Mouse (Mus musculus) megakaryocyte, adult 5-6 weeks (primary cell): Measurements from ENCODE around the gene Taf6. TPM values are rescaled to one million over a fixed set of nuclear protein-coding genes. Genes with fewer than 3 reads are reported as not detected.
"Not testable (repeated sequence)": the region's sequence is repeated elsewhere in the genome, so short reads cannot be mapped to it uniquely, and the experiment has no call there.

Experiments used
- ATAC-seq: 2 replicates; pipeline ENCODE4 v1.8.0; 2016; ENCODE audit warnings: mild to moderate bottlenecking, inconsistent platforms; ENCODE audit not compliant: poor library complexity, severe bottlenecking
- total RNA-seq, 2 experiments: library from RNA; stranded (forward) in 1 of 2; stranded (reverse) in 1 of 2; fragments of 153-499, 151-499 nt in 1 of 2; fragments of 221-1000, 200-1000 nt in 1 of 2; gene quantifications; 2 replicates each; pipeline versions ENCODE4 v1.2.3 to v1.2.4; 2015 to 2017

Gene Taf6
- 23.4 and 25.6 TPM in 2 replicates for total RNA-seq (2015)
- 28.5 and 41.1 TPM in 2 replicates for total RNA-seq (2017)

GRCm38 (mm10) chr5:138186950-138187638 lies at the start of gene Taf6, which contains the start of gene Cnpy4:
Gene Taf6 (minus strand): TSS chr5:138187451.
Gene Cnpy4 (plus strand): TSS chr5:138187485.
- ATAC-seq: peak; percentile 85

GRCm38 (mm10) chr5:138234224-138234623 lies 47.0 kb upstream of the Taf6 start:
- no peak for ATAC-seq

GRCm38 (mm10) chr5:138233778-138234177 lies 46.5 kb upstream of the Taf6 start:
- ATAC-seq: no peak

GRCm38 (mm10) chr5:138229511-138229910 lies 42.3 kb upstream of the Taf6 start:
- ATAC-seq: peak; percentile 63

GRCm38 (mm10) chr5:138228026-138228425 lies 40.8 kb upstream of the Taf6 start:
- ATAC-seq: peak; percentile 51

DNA sequence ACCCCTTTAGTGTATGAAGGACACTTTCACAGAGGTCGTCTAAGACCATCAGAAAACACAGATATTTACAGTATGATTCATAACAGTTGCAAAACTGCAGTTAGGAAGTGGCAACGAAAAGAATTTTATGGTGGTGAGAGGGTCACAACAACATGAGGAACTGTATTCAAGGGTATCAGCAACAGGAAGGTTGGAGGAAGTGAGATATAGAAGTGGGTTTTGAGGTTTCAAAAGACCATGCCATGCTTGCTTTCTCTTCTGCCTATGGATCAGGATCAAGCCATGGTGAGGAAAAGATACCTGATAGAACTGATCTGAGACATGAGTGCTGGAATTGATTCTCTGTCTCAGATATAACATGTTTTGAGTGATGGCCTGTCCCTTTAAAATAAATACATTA lies 40.1 kb upstream of the Taf6 start:
- ATAC-seq: peak; percentile 88

- no peak for ATAC-seq
Observed at GRCm38 (mm10) chr5:138226491-138226890, 39.2 kb upstream of the Taf6 start.

DNA sequence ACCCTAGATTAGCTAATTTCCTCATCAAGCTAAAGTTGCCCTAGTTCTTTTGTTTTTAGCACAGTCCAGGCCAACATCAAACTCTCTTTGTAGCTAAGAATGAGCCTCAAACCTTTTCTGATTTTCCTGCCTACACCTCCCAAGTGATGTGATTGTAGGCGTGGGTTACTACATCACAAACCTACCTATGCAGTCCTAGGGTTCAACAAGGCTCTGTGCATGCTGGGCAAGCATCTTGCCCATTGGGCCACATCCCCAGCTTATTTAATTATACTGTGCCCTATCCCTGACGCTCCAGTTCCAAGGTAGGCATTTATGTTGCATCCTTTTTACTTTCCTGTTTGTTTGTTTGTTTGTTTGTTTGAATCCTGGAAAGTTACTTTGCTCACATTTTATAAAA lies 38.4 kb upstream of the Taf6 start, which contains the start of gene Nxpe5:
Gene Nxpe5, plus strand, starts transcription at position 199 of the 400 bp plus-strand sequence.
- no peak for ATAC-seq

- ATAC-seq: no peak
Observed at GRCm38 (mm10) chr5:138223287-138223686, 36.0 kb upstream of the Taf6 start.

DNA sequence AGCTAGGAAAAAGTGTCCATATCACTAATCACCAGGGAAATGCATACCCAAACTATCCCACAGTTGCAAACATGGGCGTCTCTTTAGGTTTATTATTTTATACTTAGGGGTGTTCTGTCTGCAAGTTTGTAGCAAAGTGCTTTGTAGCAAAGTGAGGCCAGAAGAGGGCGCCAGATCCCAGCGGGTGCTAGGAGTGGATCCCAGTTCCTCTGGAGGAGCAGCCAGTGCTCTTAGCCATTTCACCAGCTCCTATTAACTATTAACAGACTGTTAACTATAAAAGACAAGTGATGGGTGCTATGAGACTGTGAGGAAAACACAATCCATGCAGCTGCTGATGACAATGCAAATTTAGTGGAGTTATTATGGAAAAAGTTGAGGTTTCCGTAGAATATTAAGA lies 34.9 kb upstream of the Taf6 start:
- peak; percentile 96 for ATAC-seq

DNA sequence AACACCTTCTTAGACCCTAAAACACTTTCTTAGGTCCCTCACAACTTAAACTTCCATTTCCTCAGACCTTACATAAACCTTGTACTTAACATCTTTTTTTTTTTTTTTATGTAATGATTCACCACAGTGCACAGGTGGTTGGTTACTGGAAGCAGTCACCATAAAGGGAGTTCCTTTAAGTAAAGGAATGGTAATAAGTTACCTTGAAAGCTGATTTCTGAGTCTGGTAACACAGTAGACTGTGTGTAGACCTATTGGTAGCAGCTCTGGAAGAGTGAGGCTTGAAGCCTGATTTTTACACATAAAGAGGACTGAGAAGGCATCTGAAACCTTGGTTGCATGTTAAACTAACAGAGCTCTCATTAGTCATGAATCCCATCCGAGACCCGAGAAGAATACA lies 32.6 kb upstream of the Taf6 start:
- ATAC-seq: no peak

GRCm38 (mm10) chr5:138216632-138217031 lies 29.4 kb upstream of the Taf6 start:
- ATAC-seq: not testable (repeated sequence)

GRCm38 (mm10) chr5:138207873-138208272 lies 20.6 kb upstream of the Taf6 start:
- ATAC-seq: no peak

DNA sequence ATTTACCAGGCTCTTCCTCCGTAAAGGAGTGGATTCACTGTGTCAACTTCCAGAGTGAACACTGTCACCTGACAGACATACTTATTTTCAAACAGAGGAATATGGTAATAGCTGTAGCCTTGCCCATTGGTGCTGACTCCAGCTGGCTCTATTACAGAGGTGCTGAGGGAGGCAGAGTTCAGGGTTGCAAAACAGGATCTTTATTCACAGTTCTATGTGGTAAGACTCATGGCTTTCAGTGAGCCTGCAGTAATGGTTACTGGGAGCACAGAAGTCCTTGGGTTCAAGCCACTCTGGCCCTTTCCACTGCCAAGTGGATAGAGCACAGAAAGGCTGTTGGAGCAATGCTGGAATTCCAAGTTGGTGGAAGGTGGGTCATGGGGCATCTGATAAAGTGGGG lies 20.0 kb upstream of the Taf6 start:
- peak; percentile 80 for ATAC-seq

- ATAC-seq: no peak
Observed at GRCm38 (mm10) chr5:138202086-138202485, 14.8 kb upstream of the Taf6 start.

DNA sequence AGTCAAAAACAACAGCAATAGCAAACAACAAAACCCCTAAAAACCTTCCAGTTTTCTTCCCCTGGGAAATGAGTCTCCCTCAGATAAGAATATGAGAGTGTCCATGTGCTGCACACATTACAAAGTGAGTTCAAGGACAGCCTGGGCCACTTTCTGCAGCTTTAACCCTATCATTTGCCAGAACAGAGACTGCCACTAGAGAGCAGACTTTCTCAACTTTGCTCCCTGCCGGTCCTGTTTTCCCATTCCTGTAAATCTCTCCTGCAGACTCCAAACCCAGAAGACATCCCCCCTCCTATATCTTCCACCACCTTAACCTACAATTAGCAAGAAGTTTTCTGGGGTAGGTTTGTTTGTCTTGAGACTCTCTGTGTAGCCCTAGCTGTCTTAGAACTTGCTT lies 12.3 kb upstream of the Taf6 start:
- no peak for ATAC-seq

DNA sequence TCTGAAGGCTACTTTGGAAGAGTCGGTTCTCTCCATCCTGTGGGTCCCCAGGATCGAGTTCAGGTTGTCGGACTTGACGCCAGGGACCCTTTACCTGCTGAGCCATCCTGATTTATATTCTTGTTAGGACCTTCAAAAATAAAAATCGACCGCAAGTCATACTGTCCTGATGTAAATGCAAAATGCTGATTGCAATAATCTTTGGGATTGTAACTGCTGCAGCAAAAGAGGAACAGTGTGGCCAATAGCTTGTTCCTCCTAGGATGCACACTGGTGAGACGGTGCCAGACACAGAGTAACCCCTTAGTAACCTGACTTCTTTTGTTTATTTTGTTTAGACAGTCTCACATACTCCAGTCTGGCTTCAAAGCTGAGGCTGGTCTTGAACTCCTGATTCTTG lies 8.2 kb upstream of the Taf6 start:
- ATAC-seq: peak; percentile 54

DNA sequence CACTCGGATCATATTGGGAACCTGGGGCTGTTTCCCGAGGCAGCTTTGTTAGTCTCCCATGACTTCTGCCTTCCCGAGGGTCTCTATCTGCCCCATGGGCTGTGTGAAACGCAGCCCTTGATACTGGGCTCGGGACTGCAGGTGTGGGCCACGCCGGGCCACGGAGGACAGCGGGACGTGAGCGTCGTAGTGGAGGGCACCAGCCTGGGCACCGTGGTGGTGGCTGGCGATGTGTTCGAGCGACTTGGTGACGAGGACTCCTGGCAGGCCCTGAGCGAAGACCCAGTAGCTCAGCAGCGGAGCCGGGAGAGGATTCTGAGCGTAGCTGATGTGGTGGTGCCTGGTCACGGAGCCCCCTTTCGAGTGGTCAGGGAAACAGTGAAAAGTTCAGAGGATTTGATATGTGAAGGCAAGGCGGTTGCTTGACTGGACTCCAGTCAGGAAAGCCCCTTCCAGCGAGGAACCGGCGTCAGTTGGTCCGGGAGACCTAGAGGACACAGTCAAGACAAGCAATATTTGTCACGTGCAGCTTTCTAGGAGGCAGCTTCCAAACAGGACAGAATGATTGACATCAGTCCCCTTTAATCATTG lies 7.6 kb upstream of the Taf6 start:
- ATAC-seq: peak; percentile 43

- ATAC-seq: peak; percentile 80
Observed at GRCm38 (mm10) chr5:138193771-138194727, 6.8 kb upstream of the Taf6 start, which contains the start of gene Mblac1. Gene Mblac1 (plus strand): TSS chr5:138194314.

- peak; percentile 86 for ATAC-seq
Observed at GRCm38 (mm10) chr5:138187661-138188306, 533 bp upstream of the Taf6 start.

- no peak for ATAC-seq
Observed at GRCm38 (mm10) chr5:138173217-138173616, 14.0 kb downstream of the Taf6 start.
